Mouse (Mus musculus) CD4-positive, CD25-positive, alpha-beta regulatory T cell, adult 4 months (primary cell): Measurements from ENCODE around the gene Serpinb2. TPM values are rescaled to one million over a fixed set of nuclear protein-coding genes. Genes with fewer than 3 reads are reported as not detected.

ENCODE experiments used
- ATAC-seq: one replicate; pipeline ENCODE4 v1.8.0; 2017
- polyA plus RNA-seq, 2 experiments: library from polyadenylated mRNA; unstranded; fragments of 100-300 nt; shearing (Covaris generic); gene quantifications; one replicate each; pipeline ENCODE4 v1.2.1; 2017

The Serpinb2 gene
- polyA plus RNA-seq, 2 experiments from 2014 or later: not detected

- ATAC-seq: no peak
Measured at GRCm38 (mm10) chr1:107582900-107583299, 71.7 kb downstream of the Serpinb2 start.

- ATAC-seq: no peak
Measured at GRCm38 (mm10) chr1:107583958-107584376, 72.7 kb downstream of the Serpinb2 start.

GRCm38 (mm10) chr1:107584932-107585331, 73.7 kb downstream of the Serpinb2 start:
- ATAC-seq: no peak

Other genes with a start within 250 kb of the Serpinb2 start
- gene Serpinb3b, start 233.1 kb upstream of the Serpinb2 start, polyA plus RNA-seq: not detected
- gene Serpinb3c, start 233.1 kb upstream of the Serpinb2 start, polyA plus RNA-seq: not detected
- not detected for gene Serpinb11, start 150.2 kb upstream of the Serpinb2 start, polyA plus RNA-seq
- gene Serpinb7, start 111.8 kb upstream of the Serpinb2 start, polyA plus RNA-seq: not detected
- not detected for gene Serpinb8, start 78.6 kb downstream of the Serpinb2 start, polyA plus RNA-seq